Mouse (Mus musculus) natural killer cell, adult 2 months (primary cell): Measurements from ENCODE around the gene Grm8.
A peak's percentile ranks its signal among the peaks of the same experiment; 100 is the strongest.
"Not testable (repeated sequence)": the region's sequence is repeated elsewhere in the genome, so short reads cannot be mapped to it uniquely, and the experiment has no call there.

ENCODE experiments used
- DNase-seq, 2 experiments: peaks; one replicate each; pipeline ENCODE4 v3.0.0; 2022; ENCODE audit warnings: low spot score in 2 of 2

Grm8 gene

GRCm38 (mm10) chr6:27885786-27886185 lies 249.2 kb downstream of the Grm8 start:
- no peak for DNase-seq

- DNase-seq, result no peak
Observed at GRCm38 (mm10) chr6:27849644-27850043, 285.3 kb downstream of the Grm8 start.

GRCm38 (mm10) chr6:27836159-27836558 lies 298.8 kb downstream of the Grm8 start:
- no peak for DNase-seq

- DNase-seq, result not testable (repeated sequence)
Observed at GRCm38 (mm10) chr6:27819735-27820134, 315.2 kb downstream of the Grm8 start.

- no peak for DNase-seq
Observed at GRCm38 (mm10) chr6:27812789-27813188, 322.2 kb downstream of the Grm8 start.

GRCm38 (mm10) chr6:27809996-27810395 lies 325.0 kb downstream of the Grm8 start:
- DNase-seq, result no peak

- DNase-seq, result no peak
Observed at GRCm38 (mm10) chr6:27806741-27807140, 328.2 kb downstream of the Grm8 start.

GRCm38 (mm10) chr6:27800881-27801572 lies 334.0 kb downstream of the Grm8 start:
- DNase-seq, result no peak

GRCm38 (mm10) chr6:27798735-27799134 lies 336.2 kb downstream of the Grm8 start:
- DNase-seq, result no peak

GRCm38 (mm10) chr6:27789566-27789965 lies 345.4 kb downstream of the Grm8 start:
- DNase-seq, result no peak

- no peak for DNase-seq
Observed at GRCm38 (mm10) chr6:27789151-27789550, 345.8 kb downstream of the Grm8 start.

- DNase-seq, result no peak
Observed at GRCm38 (mm10) chr6:27782251-27782650, 352.7 kb downstream of the Grm8 start.

GRCm38 (mm10) chr6:27781371-27781770 lies 353.6 kb downstream of the Grm8 start:
- no peak for DNase-seq

GRCm38 (mm10) chr6:27775646-27776271 lies 359.2 kb downstream of the Grm8 start:
- DNase-seq, result no peak

GRCm38 (mm10) chr6:27762061-27762460 lies 372.9 kb downstream of the Grm8 start:
- no peak for DNase-seq

- DNase-seq, result no peak
Observed at GRCm38 (mm10) chr6:27753290-27753829, 381.6 kb downstream of the Grm8 start.

- no peak for DNase-seq
Observed at GRCm38 (mm10) chr6:27746493-27746892, 388.5 kb downstream of the Grm8 start.

GRCm38 (mm10) chr6:27745693-27746451 lies 389.1 kb downstream of the Grm8 start:
- DNase-seq, result no peak

- DNase-seq, result no peak
Observed at GRCm38 (mm10) chr6:27689382-27689781, 445.6 kb downstream of the Grm8 start.

GRCm38 (mm10) chr6:27661747-27662435 lies 473.1 kb downstream of the Grm8 start:
- no peak for DNase-seq

- DNase-seq, result peak in 1 of 2 experiments; percentile 2
Observed at GRCm38 (mm10) chr6:27657520-27657919, 477.5 kb downstream of the Grm8 start.

GRCm38 (mm10) chr6:27646503-27646902 lies 488.5 kb downstream of the Grm8 start:
- DNase-seq, result no peak
